Mouse (Mus musculus): ENCODE results near the gene Rgs7bp. TPM values are rescaled to one million over a fixed set of nuclear protein-coding genes. Genes with fewer than 3 reads are reported as not detected.

Gene Rgs7bp
- polyA plus RNA-seq, 1 experiment, result 2.1 TPM

- no peak for DNase-seq (ENCODE audit: low read depth)
These were observed 45.8 kb downstream of the Rgs7bp start for GRCm38 (mm10) chr13:105008891-105009290.

GRCm38 (mm10) chr13:105002831-105003157, 51.9 kb downstream of the Rgs7bp start:
- no peak for DNase-seq (ENCODE audit: low read depth)

GRCm38 (mm10) chr13:105002132-105002830, 52.4 kb downstream of the Rgs7bp start:
- no peak for DNase-seq (ENCODE audit: low read depth)

- DNase-seq (ENCODE audit: low read depth), result no peak
These were observed 53.0 kb downstream of the Rgs7bp start for GRCm38 (mm10) chr13:105001714-105002113.

GRCm38 (mm10) chr13:104988811-104989258, 65.9 kb downstream of the Rgs7bp start:
- no peak for DNase-seq (ENCODE audit: low read depth)

- no peak for DNase-seq (ENCODE audit: low read depth)
These were observed 66.7 kb downstream of the Rgs7bp start for GRCm38 (mm10) chr13:104988009-104988540.

GRCm38 (mm10) chr13:104985691-104986090, 69.0 kb downstream of the Rgs7bp start:
- DNase-seq (ENCODE audit: low read depth), result no peak

- DNase-seq (ENCODE audit: low read depth), result no peak
These were observed 70.7 kb downstream of the Rgs7bp start for GRCm38 (mm10) chr13:104983989-104984388.

- no peak for DNase-seq (ENCODE audit: low read depth)
These were observed 71.9 kb downstream of the Rgs7bp start for GRCm38 (mm10) chr13:104982781-104983353.

GRCm38 (mm10) chr13:104978176-104978575, 76.6 kb downstream of the Rgs7bp start:
- no peak for DNase-seq (ENCODE audit: low read depth)

GRCm38 (mm10) chr13:104967486-104967885, 87.2 kb downstream of the Rgs7bp start:
- DNase-seq (ENCODE audit: low read depth), result no peak

- DNase-seq (ENCODE audit: low read depth), result no peak
These were observed 91.0 kb downstream of the Rgs7bp start for GRCm38 (mm10) chr13:104963716-104964115.

GRCm38 (mm10) chr13:104962716-104963411, 91.9 kb downstream of the Rgs7bp start:
- DNase-seq (ENCODE audit: low read depth), result no peak

GRCm38 (mm10) chr13:104962166-104962565, 92.6 kb downstream of the Rgs7bp start:
- no peak for DNase-seq (ENCODE audit: low read depth)

- DNase-seq (ENCODE audit: low read depth), result no peak
These were observed 93.6 kb downstream of the Rgs7bp start for GRCm38 (mm10) chr13:104960951-104961715.

- no peak for DNase-seq (ENCODE audit: low read depth)
These were observed 94.4 kb downstream of the Rgs7bp start for GRCm38 (mm10) chr13:104960206-104960928.

- DNase-seq (ENCODE audit: low read depth), result no peak
These were observed 95.0 kb downstream of the Rgs7bp start for GRCm38 (mm10) chr13:104959733-104960132.

- DNase-seq (ENCODE audit: low read depth), result no peak
These were observed 106.8 kb downstream of the Rgs7bp start for GRCm38 (mm10) chr13:104947958-104948357.

- DNase-seq (ENCODE audit: low read depth), result no peak
These were observed 114.2 kb downstream of the Rgs7bp start for GRCm38 (mm10) chr13:104940483-104940882.

GRCm38 (mm10) chr13:104939856-104940255, 114.9 kb downstream of the Rgs7bp start:
- DNase-seq (ENCODE audit: low read depth), result no peak

- no peak for DNase-seq (ENCODE audit: low read depth)
These were observed 115.7 kb downstream of the Rgs7bp start for GRCm38 (mm10) chr13:104938966-104939593.
